Mouse (Mus musculus): ENCODE data around the gene Jarid2.

GRCm38 (mm10) chr13:44852024-44852423, 122.8 kb downstream of the Jarid2 start:
- TF ChIP-seq USF1 (IDR thresholded peaks at IDR 0.05; ENCODE audit: low read depth): no peak
- no peak for TF ChIP-seq CTCF (IDR thresholded peaks at IDR 0.05; ENCODE audit: control insufficient read depth, insufficient read depth, insufficient read length)
